Mouse (Mus musculus): ENCODE data around the gene Ptpn23.
"Not testable (repeated sequence)": the region's sequence is repeated elsewhere in the genome, so short reads cannot be mapped to it uniquely, and the experiment has no call there.

DNA sequence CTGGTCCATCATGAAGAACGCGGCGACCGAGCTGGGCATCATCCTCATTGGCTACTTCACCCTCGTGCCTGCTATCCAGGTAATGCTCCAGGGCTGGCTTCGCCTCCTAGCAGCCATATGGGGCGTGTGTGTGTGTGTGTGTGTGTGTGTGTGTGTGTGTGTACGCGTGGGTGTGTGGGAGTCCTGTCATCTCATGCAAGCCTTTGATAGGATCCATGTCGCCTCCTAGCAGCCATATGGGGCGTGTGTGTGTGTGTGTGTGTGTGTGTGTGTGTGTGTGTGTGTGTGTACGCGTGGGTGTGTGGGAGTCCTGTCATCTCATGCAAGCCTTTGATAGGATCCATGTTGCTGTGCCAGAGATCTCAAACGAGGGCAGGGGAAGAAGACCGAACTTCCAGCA lies 30.4 kb downstream of the Ptpn23 start:
- TF ChIP-seq GATA1, TAL1 (IDR thresholded peaks at IDR 0.05; ENCODE audit: low read length): not testable (repeated sequence)
